Mouse (Mus musculus) embryo, embryonic 11.5 days (tissue): ENCODE measurements around the gene 9130213A22Rik.
A peak's percentile ranks its signal among the peaks of the same experiment; 100 is the strongest.

Experiments used
- DNase-seq: peaks from one replicate; pipeline ENCODE4 v3.0.0-alpha.2; 2012; ENCODE audit warnings: low read depth, low spot score

The 9130213A22Rik gene

GRCm38 (mm10) chr11:69123693-69124497 lies 1.5 kb upstream of the 9130213A22Rik start:
- DNase-seq, result peak; percentile 87

DNA sequence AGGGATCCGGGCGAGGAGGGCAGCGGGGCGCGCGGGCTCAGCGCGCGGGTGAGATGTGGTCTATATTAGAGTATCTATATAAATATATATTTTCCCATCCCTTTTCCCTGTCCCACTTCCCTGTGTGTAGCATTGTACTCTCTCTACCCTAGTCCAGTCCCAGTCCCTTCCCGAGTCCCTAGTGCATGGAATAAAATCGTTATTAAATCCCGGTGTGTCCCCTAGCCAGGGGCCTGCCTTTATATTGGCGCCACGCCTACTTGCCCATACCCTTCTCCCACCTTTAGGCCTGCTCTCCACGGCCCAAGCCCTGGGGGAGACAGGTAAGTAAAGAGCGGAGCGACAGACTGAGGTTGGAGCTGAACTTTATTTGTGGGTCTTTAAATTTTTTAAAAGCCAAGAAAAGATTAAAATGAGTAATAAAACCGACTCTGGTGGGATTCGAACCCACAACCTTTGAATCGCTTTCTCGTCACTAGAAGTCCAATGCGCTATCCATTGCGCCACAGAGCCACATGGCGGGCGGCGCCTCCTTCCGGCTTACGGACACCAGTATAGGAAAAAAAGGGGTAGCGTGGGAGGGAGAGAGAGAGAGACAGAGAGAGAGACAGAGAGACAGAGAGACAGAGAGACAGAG lies 785 bp upstream of the 9130213A22Rik start:
- DNase-seq, result peak; percentile 87

GRCm38 (mm10) chr11:69121741-69122335 lies 551 bp downstream of the 9130213A22Rik start:
- no peak for DNase-seq

- DNase-seq, result no peak
Observed at GRCm38 (mm10) chr11:69121001-69121740, 1.2 kb downstream of the 9130213A22Rik start.

DNA sequence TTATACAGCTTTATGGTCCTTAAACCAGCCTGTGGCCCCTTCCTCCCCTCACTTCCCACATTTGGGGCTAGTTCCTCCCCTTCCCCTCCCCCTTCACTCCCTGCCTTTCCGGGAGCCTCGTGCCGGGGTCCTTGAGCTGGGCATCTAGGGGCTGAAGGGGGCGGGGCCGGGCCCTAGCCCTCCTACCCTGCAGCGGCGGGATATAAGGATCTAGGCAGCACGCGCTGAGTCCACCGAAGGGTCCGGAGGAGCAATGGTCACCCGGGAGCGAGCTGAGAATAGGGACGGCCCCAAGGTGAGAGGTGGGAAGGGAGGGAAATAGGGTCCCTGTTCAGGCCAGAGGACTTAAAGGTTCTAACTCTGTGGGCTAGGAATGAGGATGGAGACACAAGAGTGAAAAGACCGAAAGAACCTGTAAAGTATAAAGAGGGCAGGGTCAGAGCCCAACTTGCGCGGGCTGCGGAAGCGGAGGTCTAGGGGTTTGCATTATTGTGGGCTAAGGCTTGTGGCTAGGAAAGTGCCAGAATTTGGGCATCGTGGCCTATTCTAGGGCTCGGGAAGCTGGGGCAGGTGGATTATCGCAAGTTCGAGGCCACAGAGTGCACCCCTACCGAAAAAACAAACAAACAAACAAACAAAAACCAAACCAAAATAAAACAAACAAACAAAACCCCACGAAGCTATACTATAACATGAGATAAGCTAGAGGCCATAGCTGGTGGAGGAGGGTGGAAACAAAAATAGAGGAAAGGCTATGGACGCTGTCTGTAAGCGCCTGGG lies 2.0 kb downstream of the 9130213A22Rik start, which contains the start of gene Hes7:
Hes7 (plus strand) TSS at position 184 of the 780 bp plus-strand sequence.
- no peak for DNase-seq

DNA sequence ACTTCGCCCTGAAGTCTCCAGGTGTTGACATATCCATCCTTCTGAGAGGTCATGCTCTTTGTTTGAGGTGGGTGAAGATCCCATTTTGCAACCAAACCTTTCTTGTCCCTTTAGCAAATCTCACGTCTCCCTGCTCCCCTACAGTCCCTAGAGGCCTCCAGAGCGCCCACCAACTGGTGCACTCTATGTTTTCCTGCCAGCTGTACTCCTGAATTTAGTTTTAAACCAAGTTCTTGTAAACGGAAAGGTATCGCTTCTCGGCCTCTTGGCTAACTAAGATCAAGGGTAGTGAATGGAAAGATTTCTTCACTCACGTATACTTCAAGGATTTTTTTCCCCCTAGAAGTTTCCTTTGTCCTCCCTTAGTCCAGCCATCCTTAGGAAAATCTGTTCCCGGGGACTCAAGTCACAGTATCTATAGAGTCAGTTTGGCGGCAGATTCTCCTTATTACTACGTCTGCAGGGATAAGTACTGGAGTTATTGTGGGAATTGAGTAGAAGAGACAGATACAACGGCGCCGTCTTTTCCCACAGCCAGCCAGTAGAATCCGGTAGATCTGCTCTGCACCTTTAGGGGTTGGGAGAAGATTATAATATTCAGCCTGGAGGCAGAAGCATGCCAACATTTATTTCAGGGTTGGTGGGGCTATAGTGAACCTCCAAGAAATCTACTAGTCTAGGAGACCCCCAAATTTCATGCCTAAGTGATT lies 2.8 kb downstream of the 9130213A22Rik start:
- no peak for DNase-seq

DNA sequence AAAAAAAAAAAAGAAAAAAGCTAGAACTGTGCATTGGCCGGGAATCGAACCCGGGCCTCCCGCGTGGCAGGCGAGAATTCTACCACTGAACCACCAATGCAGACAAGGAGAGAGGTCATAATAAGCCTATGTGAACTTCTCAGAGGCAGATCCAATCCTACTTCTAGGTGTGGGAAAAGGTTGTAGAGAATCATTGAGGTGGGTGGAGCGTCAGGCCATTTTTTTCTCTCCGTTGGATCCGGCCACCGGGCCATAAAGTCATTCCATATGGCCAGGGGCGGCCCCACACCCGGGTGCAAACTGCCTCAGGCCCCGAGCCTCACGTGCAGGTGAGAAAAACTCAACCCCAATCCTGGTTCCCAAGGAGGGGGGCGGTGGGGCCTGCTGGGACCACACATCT lies 3.6 kb downstream of the 9130213A22Rik start:
- DNase-seq, result no peak

DNA sequence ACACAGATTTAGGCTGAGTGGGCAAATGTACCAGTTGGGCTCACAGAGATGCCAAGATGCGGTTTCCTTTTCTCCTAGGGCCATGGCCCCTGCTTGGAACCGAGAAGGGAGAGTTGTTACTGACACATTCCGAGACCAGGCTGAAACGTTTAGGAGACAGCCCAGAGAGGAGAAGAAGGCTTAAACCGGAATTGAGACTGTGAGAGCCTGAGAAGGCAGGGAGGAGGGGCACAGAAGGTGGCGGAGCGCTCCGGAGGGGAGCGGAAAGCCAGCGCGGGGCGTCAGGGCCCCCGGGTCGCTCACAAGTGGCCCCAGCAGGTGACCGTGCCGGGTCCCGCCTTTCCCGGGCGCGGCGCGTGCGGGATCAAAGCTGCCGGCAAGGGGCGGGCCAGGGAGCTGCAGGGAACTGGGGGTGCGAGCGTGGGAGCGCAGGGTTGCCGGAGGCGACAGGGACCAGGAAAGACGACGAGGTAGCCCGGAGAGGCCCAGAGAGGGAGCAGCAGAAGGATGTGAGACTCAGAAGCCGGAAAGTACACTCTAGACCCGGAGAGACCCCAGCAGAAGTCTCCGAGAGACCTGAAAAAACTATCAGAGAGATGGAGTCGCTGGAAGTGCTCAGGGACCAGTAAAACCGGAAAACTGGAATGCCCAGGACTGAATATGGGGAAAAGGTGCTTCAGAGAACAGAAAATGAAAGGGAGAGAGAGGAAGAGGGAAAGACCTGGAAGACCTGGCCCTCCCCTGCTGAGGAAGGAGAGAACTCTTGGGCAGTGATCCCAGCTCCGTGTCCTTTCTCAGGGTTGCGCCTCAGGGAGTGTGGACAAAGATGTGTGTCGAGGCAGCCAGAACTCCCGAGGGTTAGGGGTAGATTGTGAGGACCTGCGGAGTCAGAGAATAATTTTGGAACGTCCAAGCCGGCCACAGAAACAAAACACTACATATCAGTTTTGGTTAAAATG lies 4.4 kb downstream of the 9130213A22Rik start:
- no peak for DNase-seq

DNA sequence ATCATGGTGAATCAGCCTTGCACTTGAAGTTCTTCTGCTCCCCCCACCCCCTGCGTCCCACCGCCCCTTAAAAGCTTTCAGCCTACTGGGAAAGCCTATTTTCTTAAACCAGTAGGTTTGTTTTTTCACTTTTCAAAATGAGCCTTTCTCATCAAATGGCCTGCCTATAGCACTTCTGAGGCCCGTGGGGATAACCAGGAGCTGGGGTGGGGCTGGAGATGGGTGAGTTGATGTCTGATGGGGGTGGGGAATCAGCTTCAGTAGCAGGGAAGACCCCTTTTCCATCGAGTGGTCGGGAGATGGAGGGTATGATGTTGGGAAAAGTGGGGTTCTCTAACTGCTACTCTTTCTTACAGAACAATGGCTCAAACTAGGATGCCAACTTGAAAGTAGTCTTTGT lies 5.5 kb downstream of the 9130213A22Rik start:
- DNase-seq, result no peak

- DNase-seq, result no peak
Observed at GRCm38 (mm10) chr11:69114621-69115020, 7.8 kb downstream of the 9130213A22Rik start.

DNA sequence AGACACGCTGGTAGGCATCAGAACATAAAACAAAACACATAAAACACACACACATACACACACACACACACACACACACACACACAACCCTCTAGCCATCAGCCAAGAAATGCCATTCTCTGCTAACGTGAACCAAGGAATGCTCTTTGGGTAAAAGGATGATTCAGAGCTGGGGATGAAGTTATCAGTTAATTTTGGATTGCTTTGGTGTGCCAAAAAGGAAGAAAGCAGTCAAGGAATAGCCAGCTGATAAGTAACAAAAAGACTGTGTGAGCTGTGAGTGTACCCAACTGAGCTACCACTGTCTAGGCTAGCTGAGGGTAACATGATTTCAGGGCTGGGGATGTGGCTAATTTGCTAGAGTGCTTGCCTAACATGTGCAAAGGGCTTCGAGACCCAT lies 8.4 kb downstream of the 9130213A22Rik start:
- no peak for DNase-seq

DNA sequence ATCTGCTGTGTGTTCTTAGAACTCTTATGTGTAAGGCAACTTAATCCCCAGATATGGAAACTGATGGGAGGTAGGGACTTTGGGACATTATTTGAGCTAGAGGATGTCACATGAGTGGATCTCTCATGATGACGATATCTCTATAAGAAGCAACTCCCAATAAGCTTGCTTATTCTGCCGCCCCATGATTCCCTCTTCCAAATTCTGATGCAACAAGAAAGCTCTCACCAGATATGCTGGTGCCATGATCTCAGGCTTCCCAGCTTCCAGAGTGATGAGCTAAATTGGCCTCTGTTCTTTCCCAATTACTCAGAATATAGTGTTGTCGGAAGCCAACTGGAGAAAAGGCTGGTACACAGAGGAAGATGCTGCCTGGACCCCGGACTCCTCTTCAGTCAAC lies 10.5 kb downstream of the 9130213A22Rik start:
- no peak for DNase-seq

DNA sequence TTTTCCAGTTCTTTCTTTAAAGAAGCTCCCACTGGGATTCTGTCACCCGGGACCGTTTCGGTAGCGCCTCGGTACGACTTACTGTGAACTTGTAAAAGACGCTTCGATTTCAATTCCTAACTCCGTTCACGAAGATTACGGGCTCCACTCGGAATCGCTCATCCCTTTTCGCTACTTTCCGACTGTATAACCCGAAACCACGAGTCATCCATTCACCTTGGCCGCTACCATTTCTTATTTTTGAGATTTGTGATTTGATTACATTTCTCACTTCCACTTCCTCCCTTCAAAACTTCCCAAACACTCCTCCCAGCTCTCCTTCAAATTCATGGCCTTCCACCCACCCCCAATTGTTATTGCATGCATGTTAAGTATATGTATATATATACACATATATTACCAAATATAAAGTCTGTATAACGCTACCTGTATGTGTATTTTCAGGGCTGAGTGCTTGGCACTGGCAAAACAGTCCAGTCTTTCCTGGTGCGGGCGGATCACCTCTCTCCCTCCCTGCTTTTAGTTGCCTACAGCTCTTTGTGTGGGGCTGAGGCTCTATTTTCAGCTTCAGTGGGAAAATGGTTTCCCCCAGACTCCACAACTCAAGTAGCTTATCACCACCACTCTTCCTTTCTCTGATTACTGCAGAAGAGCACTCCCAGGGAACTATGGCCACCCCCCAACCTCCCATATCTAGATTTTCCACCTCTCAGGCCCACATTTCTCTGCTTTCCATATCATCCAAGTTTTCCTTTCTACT lies 11.2 kb downstream of the 9130213A22Rik start:
- DNase-seq, result no peak

GRCm38 (mm10) chr11:69110319-69111046 lies 11.9 kb downstream of the 9130213A22Rik start:
- no peak for DNase-seq

GRCm38 (mm10) chr11:69109032-69109900 lies 13.1 kb downstream of the 9130213A22Rik start:
- no peak for DNase-seq

DNA sequence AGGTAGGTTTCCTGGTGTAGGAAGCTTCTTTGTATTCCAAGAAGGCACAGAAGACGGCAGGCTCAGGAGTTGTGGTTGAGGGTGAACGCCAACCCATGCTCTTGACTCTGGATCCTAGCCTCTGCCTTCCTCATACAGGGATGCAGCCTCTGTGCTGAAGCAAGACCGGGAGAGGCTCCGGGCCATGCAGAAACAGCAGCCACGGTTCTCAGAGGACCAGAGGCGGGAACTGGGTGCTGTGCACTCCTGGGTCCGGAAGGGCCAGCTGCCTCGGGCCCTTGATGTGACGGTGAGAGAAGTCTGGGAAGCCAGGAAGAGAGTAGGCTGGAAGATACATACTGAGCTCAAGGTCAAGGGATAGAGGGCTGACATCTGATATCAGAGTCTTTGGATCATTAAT lies 14.2 kb downstream of the 9130213A22Rik start:
- DNase-seq, result no peak

GRCm38 (mm10) chr11:69107676-69108075 lies 14.7 kb downstream of the 9130213A22Rik start:
- DNase-seq, result no peak
